Mouse (Mus musculus) embryonic facial prominence, embryonic 13.5 days (tissue): ENCODE measurements around the gene Relt. TPM values are rescaled to one million over a fixed set of nuclear protein-coding genes. Genes with fewer than 3 reads are reported as not detected.
"Not testable (repeated sequence)": the region's sequence is repeated elsewhere in the genome, so short reads cannot be mapped to it uniquely, and the experiment has no call there.

ENCODE experiments used
- ATAC-seq: fragments of 200-750 bp; cut with Nextera tagmentation; 2 replicates; pipeline ENCODE4 v1.8.0; 2017; ENCODE audit warnings: low read depth; ENCODE audit not compliant: insufficient number of reproducible peaks, insufficient read depth, low FRiP score, low TSS enrichment
- H3K27ac ChIP-seq: fragments of 300-500 bp; sonication (generic); 2 replicates; pipeline ENCODE4 v1.5.1; 2015; ENCODE audit warnings: moderate library complexity, mild to moderate bottlenecking, inconsistent platforms
- H3K27me3 ChIP-seq: fragments of 300-500 bp; sonication (generic); 2 replicates; pipeline ENCODE4 v1.6.1; 2015; ENCODE audit warnings: mild to moderate bottlenecking, inconsistent platforms
- H3K36me3 ChIP-seq: fragments of 300-500 bp; sonication (generic); 2 replicates; pipeline ENCODE4 v1.6.1; 2015; ENCODE audit warnings: mild to moderate bottlenecking, inconsistent platforms
- H3K4me1 ChIP-seq: fragments of 300-500 bp; sonication (generic); 2 replicates; pipeline ENCODE4 v1.6.1; 2015; ENCODE audit warnings: inconsistent platforms
- H3K4me2 ChIP-seq: fragments of 300-500 bp; sonication (generic); 2 replicates; pipeline ENCODE4 v1.6.1; 2015; ENCODE audit warnings: moderate library complexity, mild to moderate bottlenecking, inconsistent platforms
- H3K4me3 ChIP-seq: fragments of 300-500 bp; sonication (generic); 2 replicates; pipeline ENCODE4 v1.5.1; 2015; ENCODE audit warnings: mild to moderate bottlenecking, inconsistent platforms
- H3K9ac ChIP-seq: fragments of 300-500 bp; sonication (generic); 2 replicates; pipeline ENCODE4 v1.6.1; 2015; ENCODE audit warnings: mild to moderate bottlenecking, inconsistent platforms
- H3K9me3 ChIP-seq: fragments of 300-500 bp; sonication (generic); 2 replicates; pipeline ENCODE4 v1.6.1; 2016; ENCODE audit warnings: inconsistent platforms
- WGBS: fragments of 180-500 bp; shearing (Covaris S2); methylation state at CpG from one replicate; pipeline ENCODE4 v1.1.7; 2015; ENCODE audit warnings: mixed read lengths; 5-methylcytosine and 5-hydroxymethylcytosine counted together
- polyA plus RNA-seq: library from polyadenylated mRNA; unstranded; fragments of >200 nt; fragmentation: Nextera tagmentation; extraction: Ambion mirVana; gene quantifications from 2 replicates; pipeline ENCODE4 v1.2.1, GENCODE M21; 2015

The Relt gene
- polyA plus RNA-seq, 1 experiment from 2014 or later = 4.2 TPM

DNA sequence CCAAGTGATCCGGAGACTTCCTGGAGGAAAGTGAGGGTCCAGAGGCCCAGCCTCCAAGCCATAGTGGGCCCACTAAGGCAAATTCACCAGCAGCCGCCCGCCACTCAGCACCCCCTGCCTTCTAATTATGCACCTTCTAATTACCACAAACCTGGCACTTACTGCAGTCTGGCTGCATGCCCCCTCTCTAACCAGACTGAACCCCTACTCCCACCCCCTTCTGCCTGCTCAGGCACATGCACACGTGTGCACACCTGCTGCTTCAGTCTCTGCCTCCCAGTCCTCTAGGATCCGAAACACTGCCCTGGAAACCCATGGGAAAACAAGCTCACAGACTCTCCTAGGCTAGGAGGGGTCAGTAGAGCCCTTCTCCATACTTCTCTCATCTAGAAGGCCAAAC is 8.4 kb downstream of the Relt start:
- no peaks in the 10 kb centered on the region for H3K36me3 ChIP-seq
- WGBS = 67% methylated on average over 5 of the region's 5 CpGs
- H3K4me1 ChIP-seq = peaks cover 70% of the 10 kb centered on the region
- no peak overlapping the region for H3K4me3 ChIP-seq
- peak overlapping the region; percentile 40; the same call in 1 of the 2 replicates for H3K9ac ChIP-seq
- H3K27me3 ChIP-seq = no peaks in the 10 kb centered on the region
- no peaks in the 10 kb centered on the region for H3K9me3 ChIP-seq
- ATAC-seq = no peak
- no peak overlapping the region for H3K4me2 ChIP-seq
- no peak overlapping the region for H3K27ac ChIP-seq

GRCm38 (mm10) chr7:100854137-100854814 is 9.0 kb downstream of the Relt start:
- Histone ChIP-seq H3K27me3 (no peaks in the 10 kb centered on the region), H3K4me1 (peaks cover 70% of the 10 kb centered on the region), H3K9ac (no peak overlapping the region), H3K4me3 (no peak overlapping the region), H3K36me3 (peaks cover 4% of the 10 kb centered on the region; the same call in 1 of the 2 replicates), H3K27ac (no peak overlapping the region), H3K4me2 (no peak overlapping the region), H3K9me3 (no peaks in the 10 kb centered on the region)
- WGBS = 33% methylated on average over 6 of the region's 6 CpGs
- ATAC-seq = no peak

DNA sequence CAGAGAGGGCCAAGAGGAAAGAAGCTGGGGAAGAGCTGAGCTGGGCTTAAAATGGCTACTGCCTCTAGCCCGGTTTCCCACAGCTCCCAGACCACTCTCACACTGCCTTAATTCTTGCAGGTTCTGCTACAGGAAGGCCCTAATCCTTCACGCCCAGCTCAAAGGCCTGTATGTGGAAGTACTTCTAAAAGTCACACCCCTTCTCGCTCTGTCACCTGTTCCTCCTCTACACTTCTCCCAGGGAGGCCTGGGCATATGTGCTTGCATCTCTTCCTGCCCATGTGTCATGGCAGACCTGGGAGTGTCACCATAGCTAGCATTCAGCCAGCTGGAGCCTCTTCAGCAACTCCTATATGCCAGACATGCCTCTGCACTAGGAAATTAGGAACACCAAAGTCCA is 9.8 kb downstream of the Relt start:
- Histone ChIP-seq H3K4me1 (peaks cover 64% of the 10 kb centered on the region), H3K27ac (no peak overlapping the region), H3K4me3 (no peak overlapping the region), H3K27me3 (no peaks in the 10 kb centered on the region), H3K9me3 (no peaks in the 10 kb centered on the region), H3K4me2 (no peak overlapping the region), H3K36me3 (peaks cover 4% of the 10 kb centered on the region; the same call in 1 of the 2 replicates), H3K9ac (no peak overlapping the region)
- WGBS = 74% methylated on average over 3 of the region's 3 CpGs
- ATAC-seq = no peak

GRCm38 (mm10) chr7:100851481-100852356 is 11.5 kb downstream of the Relt start:
- 67% methylated on average over 9 of the region's 9 CpGs for WGBS
- ATAC-seq = no peak
- Histone ChIP-seq H3K4me3 (no peak overlapping the region), H3K9me3 (no peaks in the 10 kb centered on the region), H3K36me3 (peaks cover 4% of the 10 kb centered on the region; the same call in 1 of the 2 replicates), H3K27ac (peak overlapping the region; percentile 28; the same call in 1 of the 2 replicates), H3K27me3 (no peaks in the 10 kb centered on the region), H3K4me2 (no peak overlapping the region), H3K9ac (0 out of 2 replicates have a peak overlapping the region, but pooled peaks have one; percentile 7), H3K4me1 (peaks cover 48% of the 10 kb centered on the region)

GRCm38 (mm10) chr7:100849508-100849907 is 13.7 kb downstream of the Relt start:
- 85% methylated on average over 2 of the region's 2 CpGs for WGBS

DNA sequence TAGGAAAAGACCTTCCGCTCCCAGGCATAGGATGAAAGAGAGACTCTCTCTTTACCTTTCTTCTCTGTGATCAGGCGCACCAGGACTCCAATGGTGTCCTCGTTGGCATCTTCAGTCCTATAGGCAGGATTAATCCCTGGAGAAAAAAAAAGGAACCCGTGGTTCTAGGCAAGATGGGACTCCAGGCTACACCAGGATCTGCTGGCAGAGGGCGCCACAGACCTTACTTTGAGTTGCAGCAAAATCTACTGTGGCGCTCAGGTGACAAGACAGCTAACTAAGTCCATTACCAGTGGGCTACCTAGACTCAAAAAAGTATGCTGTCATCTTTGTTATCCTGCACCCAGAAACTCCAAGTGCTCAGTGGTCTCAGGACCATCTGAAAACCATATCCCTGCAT is 14.5 kb downstream of the Relt start:
- Histone ChIP-seq H3K4me1 (peaks cover 41% of the 10 kb centered on the region), H3K36me3 (peaks cover 4% of the 10 kb centered on the region; the same call in 1 of the 2 replicates), H3K4me2 (no peak overlapping the region), H3K4me3 (no peak overlapping the region), H3K9ac (no peak overlapping the region), H3K27ac (no peak overlapping the region), H3K27me3 (no peaks in the 10 kb centered on the region), H3K9me3 (no peaks in the 10 kb centered on the region)
- 30% methylated on average over 6 of the region's 6 CpGs for WGBS
- ATAC-seq = no peak

More at GRCm38 (mm10) chr7:100849508-100849907, 13.7 kb downstream of the Relt start:
- no peak overlapping the region for H3K9ac ChIP-seq
- H3K4me2 ChIP-seq = no peak overlapping the region
- peaks cover 47% of the 10 kb centered on the region for H3K4me1 ChIP-seq
- peaks cover 4% of the 10 kb centered on the region; the same call in 1 of the 2 replicates for H3K36me3 ChIP-seq
- ATAC-seq = no peak
- H3K27ac ChIP-seq = no peak overlapping the region
- H3K9me3 ChIP-seq = no peaks in the 10 kb centered on the region
- H3K27me3 ChIP-seq = no peaks in the 10 kb centered on the region
- H3K4me3 ChIP-seq = no peak overlapping the region

DNA sequence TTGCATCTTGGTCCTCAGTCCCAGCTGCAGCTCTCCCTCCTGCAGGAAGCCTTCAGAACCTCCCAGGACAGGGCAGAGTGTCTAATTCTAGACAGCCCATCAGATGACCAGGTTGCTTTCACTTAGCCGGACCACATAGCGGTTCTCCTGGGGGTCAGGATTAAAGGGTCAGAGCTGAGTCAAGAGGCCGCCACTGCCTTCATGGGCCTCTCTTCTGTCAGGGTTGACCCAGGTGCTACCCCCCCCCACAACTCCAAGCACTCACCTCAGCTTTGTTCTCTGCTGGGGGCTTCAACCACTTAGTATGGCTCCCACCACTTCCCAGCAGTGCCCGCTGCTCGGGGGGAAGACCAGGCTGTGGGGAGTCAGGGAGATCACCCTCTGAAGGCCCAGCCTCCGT is 16.1 kb downstream of the Relt start:
- Histone ChIP-seq H3K36me3 (peaks cover 7% of the 10 kb centered on the region), H3K27ac (no peak overlapping the region), H3K4me2 (no peak overlapping the region), H3K9ac (no peak overlapping the region), H3K9me3 (no peaks in the 10 kb centered on the region), H3K4me1 (peaks cover 32% of the 10 kb centered on the region), H3K27me3 (no peaks in the 10 kb centered on the region), H3K4me3 (no peak overlapping the region)
- no peak for ATAC-seq
- 89% methylated on average over 6 of the region's 6 CpGs for WGBS

DNA sequence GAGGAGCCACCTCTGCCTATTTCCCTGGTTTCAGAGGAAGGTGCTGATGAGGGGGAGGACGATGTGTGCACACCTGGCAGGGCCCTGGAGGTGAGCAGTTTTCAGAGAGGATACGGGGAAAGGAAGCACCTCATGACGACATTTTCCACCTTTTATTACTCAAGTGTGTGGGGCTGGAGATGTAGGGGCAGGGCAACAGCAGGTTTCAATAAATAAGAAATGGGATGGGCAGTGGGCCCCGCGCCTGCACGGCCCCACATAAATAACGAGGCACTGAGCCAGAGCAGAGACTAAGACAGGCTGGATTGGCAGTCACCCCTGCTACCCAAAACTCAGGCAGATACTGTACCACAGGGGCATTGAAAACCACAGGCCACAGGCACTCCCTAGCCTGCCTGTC is 17.2 kb downstream of the Relt start:
- H3K9ac ChIP-seq, H3K4me3 ChIP-seq, H3K4me2 ChIP-seq, ATAC-seq, H3K27ac ChIP-seq, H3K9me3 ChIP-seq, H3K27me3 ChIP-seq: not testable (repeated sequence)
- peaks cover 12% of the 10 kb centered on the region for H3K36me3 ChIP-seq
- peaks cover 22% of the 10 kb centered on the region for H3K4me1 ChIP-seq
- WGBS = 37% methylated on average over 7 of the region's 7 CpGs

GRCm38 (mm10) chr7:100845412-100845811 is 17.8 kb downstream of the Relt start:
- peaks cover 22% of the 10 kb centered on the region for H3K4me1 ChIP-seq
- no peak overlapping the region for H3K4me3 ChIP-seq
- H3K36me3 ChIP-seq = peaks cover 12% of the 10 kb centered on the region
- 18% methylated on average over 1 of the region's 1 CpGs for WGBS
- H3K9me3 ChIP-seq = no peaks in the 10 kb centered on the region
- H3K27me3 ChIP-seq = no peaks in the 10 kb centered on the region
- ATAC-seq = 0 out of 2 replicates have a peak, but pooled peaks have one; percentile 44
- H3K27ac ChIP-seq = peak overlapping the region; percentile 41; the same call in 1 of the 2 replicates
- no peak overlapping the region for H3K9ac ChIP-seq
- no peak overlapping the region for H3K4me2 ChIP-seq

DNA sequence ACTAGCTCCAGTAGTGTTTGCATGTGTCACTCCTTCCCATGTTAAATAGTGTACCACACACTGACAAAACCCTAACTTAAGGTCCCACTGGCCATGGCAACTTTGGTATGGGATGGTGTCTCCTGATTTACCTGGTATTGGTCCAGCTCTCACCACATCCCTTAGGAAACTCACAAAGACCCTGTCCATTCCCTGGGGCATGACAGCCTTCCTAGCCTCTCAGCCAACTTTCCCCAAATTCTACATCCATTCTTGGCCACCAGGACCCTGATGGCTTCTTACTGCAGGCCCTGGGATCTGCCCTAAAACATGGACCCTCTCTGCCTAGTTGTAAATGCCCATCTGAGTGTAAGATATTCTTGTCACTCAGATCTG is 18.2 kb downstream of the Relt start:
- no peak overlapping the region for H3K9ac ChIP-seq
- no peaks in the 10 kb centered on the region for H3K27me3 ChIP-seq
- peaks cover 22% of the 10 kb centered on the region for H3K4me1 ChIP-seq
- H3K36me3 ChIP-seq = peaks cover 12% of the 10 kb centered on the region
- ATAC-seq = no peak
- peak overlapping the region; percentile 41; the same call in 1 of the 2 replicates for H3K27ac ChIP-seq
- no peaks in the 10 kb centered on the region for H3K9me3 ChIP-seq
- H3K4me3 ChIP-seq = no peak overlapping the region
- no peak overlapping the region for H3K4me2 ChIP-seq

GRCm38 (mm10) chr7:100844385-100845025 is 18.7 kb downstream of the Relt start:
- 83% methylated on average over 2 of the region's 2 CpGs for WGBS
- Histone ChIP-seq H3K27me3 (no peaks in the 10 kb centered on the region), H3K4me1 (peaks cover 22% of the 10 kb centered on the region), H3K9ac (no peak overlapping the region), H3K4me3 (no peak overlapping the region), H3K27ac (peak overlapping the region; percentile 41; the same call in 1 of the 2 replicates), H3K9me3 (no peaks in the 10 kb centered on the region), H3K36me3 (peaks cover 9% of the 10 kb centered on the region), H3K4me2 (no peak overlapping the region)
- no peak for ATAC-seq
